Mouse (Mus musculus): ENCODE measurements at regions not wholly inside any gene's neighbourhood (a gene's known extent, or its start where the extent isn't known, plus 50 kb on each side); places are given as distances from the start of the nearest gene placed in this dataset.

- no peak overlapping the region for H3K4me2 ChIP-seq (ENCODE audit: low read depth, low read length)
- H3K9me3 ChIP-seq (replicated peaks; ENCODE audit: control insufficient read depth, low read length): no peaks in the 10 kb centered on the region
- no peak overlapping the region for H3K27ac ChIP-seq (ENCODE audit: low read length)
- H3K4me1 ChIP-seq (ENCODE audit: control insufficient read depth, low read depth, low read length): no peaks in the 10 kb centered on the region
- no peak overlapping the region for H3K4me3 ChIP-seq (ENCODE audit: low read depth, low read length)
- no peak for ATAC-seq (ENCODE audit: low read depth)
- H3K9ac ChIP-seq (ENCODE audit: low read depth, low read length): no peak overlapping the region
- H3K27me3 ChIP-seq (ENCODE audit: control insufficient read depth, insufficient read depth, low read depth, low read length): no peaks in the 10 kb centered on the region
- 59% methylated on average over 6 of the region's 6 CpGs for WGBS (ENCODE audit: insufficient replicate concordance)
- no peaks in the 10 kb centered on the region for H3K36me3 ChIP-seq (ENCODE audit: control insufficient read depth, insufficient read depth)
Observed at GRCm38 (mm10) chr7:88185120-88185796, 92.6 kb upstream of the Ctsc start.

GRCm38 (mm10) chr7:88187555-88187954 lies 90.3 kb upstream of the Ctsc start:
- no peak for ATAC-seq (ENCODE audit: low read depth)
- Histone ChIP-seq H3K27me3 (ENCODE audit: control insufficient read depth, insufficient read depth, low read depth, low read length) (no peaks in the 10 kb centered on the region), H3K4me1 (ENCODE audit: control insufficient read depth, low read depth, low read length) (no peaks in the 10 kb centered on the region), H3K9me3 (replicated peaks; ENCODE audit: control insufficient read depth, low read length) (no peaks in the 10 kb centered on the region), H3K4me2 (ENCODE audit: low read depth, low read length) (no peak overlapping the region), H3K9ac (ENCODE audit: low read depth, low read length) (no peak overlapping the region), H3K4me3 (ENCODE audit: low read depth, low read length) (no peak overlapping the region), H3K27ac (ENCODE audit: low read length) (no peak overlapping the region), H3K36me3 (ENCODE audit: control insufficient read depth, insufficient read depth) (no peaks in the 10 kb centered on the region)
- 58% methylated on average over 2 of the region's 2 CpGs for WGBS (ENCODE audit: insufficient replicate concordance)

- Histone ChIP-seq H3K4me1 (ENCODE audit: control insufficient read depth, low read depth, low read length) (no peaks in the 10 kb centered on the region), H3K27ac (ENCODE audit: low read length) (no peak overlapping the region), H3K9ac (ENCODE audit: low read depth, low read length) (no peak overlapping the region), H3K27me3 (ENCODE audit: control insufficient read depth, insufficient read depth, low read depth, low read length) (no peaks in the 10 kb centered on the region), H3K4me3 (ENCODE audit: low read depth, low read length) (no peak overlapping the region), H3K36me3 (ENCODE audit: control insufficient read depth, insufficient read depth) (no peaks in the 10 kb centered on the region), H3K4me2 (ENCODE audit: low read depth, low read length) (no peak overlapping the region), H3K9me3 (replicated peaks; ENCODE audit: control insufficient read depth, low read length) (no peaks in the 10 kb centered on the region)
- ATAC-seq (ENCODE audit: low read depth): no peak
- WGBS (ENCODE audit: insufficient replicate concordance): 50% methylated on average over 2 of the region's 2 CpGs
Observed at GRCm38 (mm10) chr7:88192771-88193170, 85.1 kb upstream of the Ctsc start.

GRCm38 (mm10) chr7:88199043-88199442 lies 78.8 kb upstream of the Ctsc start:
- no peak overlapping the region for H3K9ac ChIP-seq (ENCODE audit: low read depth, low read length)
- H3K4me1 ChIP-seq (ENCODE audit: control insufficient read depth, low read depth, low read length): no peaks in the 10 kb centered on the region
- H3K4me2 ChIP-seq (ENCODE audit: low read depth, low read length): no peak overlapping the region
- H3K36me3 ChIP-seq (ENCODE audit: control insufficient read depth, insufficient read depth): no peaks in the 10 kb centered on the region
- ATAC-seq (ENCODE audit: low read depth): no peak
- H3K27me3 ChIP-seq (ENCODE audit: control insufficient read depth, insufficient read depth, low read depth, low read length): no peaks in the 10 kb centered on the region
- no peak overlapping the region for H3K4me3 ChIP-seq (ENCODE audit: low read depth, low read length)
- no peaks in the 10 kb centered on the region for H3K9me3 ChIP-seq (replicated peaks; ENCODE audit: control insufficient read depth, low read length)
- WGBS (ENCODE audit: insufficient replicate concordance): 39% methylated on average over 4 of the region's 4 CpGs
- no peak overlapping the region for H3K27ac ChIP-seq (ENCODE audit: low read length)

GRCm38 (mm10) chr7:88199929-88200538 lies 77.9 kb upstream of the Ctsc start:
- Histone ChIP-seq H3K27me3 (ENCODE audit: control insufficient read depth, insufficient read depth, low read depth, low read length) (no peaks in the 10 kb centered on the region), H3K36me3 (ENCODE audit: control insufficient read depth, insufficient read depth) (no peaks in the 10 kb centered on the region), H3K4me2 (ENCODE audit: low read depth, low read length) (no peak overlapping the region), H3K27ac (ENCODE audit: low read length) (no peak overlapping the region), H3K4me1 (ENCODE audit: control insufficient read depth, low read depth, low read length) (no peaks in the 10 kb centered on the region), H3K4me3 (ENCODE audit: low read depth, low read length) (no peak overlapping the region), H3K9me3 (replicated peaks; ENCODE audit: control insufficient read depth, low read length) (no peaks in the 10 kb centered on the region), H3K9ac (ENCODE audit: low read depth, low read length) (no peak overlapping the region)
- WGBS (ENCODE audit: insufficient replicate concordance): 54% methylated on average over 5 of the region's 5 CpGs
- no peak for ATAC-seq (ENCODE audit: low read depth)

GRCm38 (mm10) chr7:88201658-88202364 lies 76.1 kb upstream of the Ctsc start:
- Histone ChIP-seq H3K27me3 (ENCODE audit: control insufficient read depth, insufficient read depth, low read depth, low read length) (no peaks in the 10 kb centered on the region), H3K27ac (ENCODE audit: low read length) (no peak overlapping the region), H3K4me3 (ENCODE audit: low read depth, low read length) (no peak overlapping the region), H3K9ac (ENCODE audit: low read depth, low read length) (no peak overlapping the region), H3K4me1 (ENCODE audit: control insufficient read depth, low read depth, low read length) (no peaks in the 10 kb centered on the region), H3K4me2 (ENCODE audit: low read depth, low read length) (no peak overlapping the region), H3K36me3 (ENCODE audit: control insufficient read depth, insufficient read depth) (no peaks in the 10 kb centered on the region), H3K9me3 (replicated peaks; ENCODE audit: control insufficient read depth, low read length) (no peaks in the 10 kb centered on the region)
- no peak for ATAC-seq (ENCODE audit: low read depth)
- 52% methylated on average over 3 of the region's 3 CpGs for WGBS (ENCODE audit: insufficient replicate concordance)

- no peak overlapping the region for H3K27ac ChIP-seq (ENCODE audit: low read length)
- no peak overlapping the region for H3K9ac ChIP-seq (ENCODE audit: low read depth, low read length)
- no peak overlapping the region for H3K4me3 ChIP-seq (ENCODE audit: low read depth, low read length)
- no peak for ATAC-seq (ENCODE audit: low read depth)
- no peaks in the 10 kb centered on the region for H3K9me3 ChIP-seq (replicated peaks; ENCODE audit: control insufficient read depth, low read length)
- H3K36me3 ChIP-seq (ENCODE audit: control insufficient read depth, insufficient read depth): no peaks in the 10 kb centered on the region
- no peaks in the 10 kb centered on the region for H3K27me3 ChIP-seq (ENCODE audit: control insufficient read depth, insufficient read depth, low read depth, low read length)
- 16% methylated on average over 2 of the region's 2 CpGs for WGBS (ENCODE audit: insufficient replicate concordance)
- no peak overlapping the region for H3K4me2 ChIP-seq (ENCODE audit: low read depth, low read length)
- no peaks in the 10 kb centered on the region for H3K4me1 ChIP-seq (ENCODE audit: control insufficient read depth, low read depth, low read length)
Observed at GRCm38 (mm10) chr7:88206223-88206827, 71.6 kb upstream of the Ctsc start.

- Histone ChIP-seq H3K4me2 (ENCODE audit: low read depth, low read length) (no peak overlapping the region), H3K9ac (ENCODE audit: low read depth, low read length) (no peak overlapping the region), H3K27ac (ENCODE audit: low read length) (0 out of 2 replicates have a peak overlapping the region, but pooled peaks have one; percentile 33), H3K4me1 (ENCODE audit: control insufficient read depth, low read depth, low read length) (no peaks in the 10 kb centered on the region), H3K36me3 (ENCODE audit: control insufficient read depth, insufficient read depth) (no peaks in the 10 kb centered on the region), H3K9me3 (replicated peaks; ENCODE audit: control insufficient read depth, low read length) (no peaks in the 10 kb centered on the region), H3K4me3 (ENCODE audit: low read depth, low read length) (no peak overlapping the region), H3K27me3 (ENCODE audit: control insufficient read depth, insufficient read depth, low read depth, low read length) (no peaks in the 10 kb centered on the region)
- no peak for ATAC-seq (ENCODE audit: low read depth)
- 34% methylated on average over 10 of the region's 10 CpGs for WGBS (ENCODE audit: insufficient replicate concordance)
Observed at GRCm38 (mm10) chr7:88206914-88207710, 70.8 kb upstream of the Ctsc start.
